Mouse (Mus musculus) urinary bladder, postnatal 4 days (tissue): ENCODE data around the gene Polr3e.
A peak's percentile ranks its signal among the peaks of the same experiment; 100 is the strongest.

ENCODE experiments used
- DNase-seq, 2 experiments: peaks; one replicate each; pipeline ENCODE4 v3.0.0; 2021 to 2022; ENCODE audit warnings: low spot score in 2 of 2

The Polr3e gene

GRCm38 (mm10) chr7:120917592-120918461, at the start of gene Polr3e:
Polr3e (plus strand) TSS chr7:120917744.
- peak; percentile 99 for DNase-seq

- no peak for DNase-seq
These were observed 47.7 kb upstream of the Polr3e start for GRCm38 (mm10) chr7:120869883-120870282.

- no peak for DNase-seq
These were observed 47.0 kb upstream of the Polr3e start for GRCm38 (mm10) chr7:120870431-120871008.

GRCm38 (mm10) chr7:120873083-120873482, 44.5 kb upstream of the Polr3e start:
- DNase-seq, result no peak

- no peak for DNase-seq
These were observed 43.5 kb upstream of the Polr3e start for GRCm38 (mm10) chr7:120874021-120874420.

- peak in 1 of 2 experiments; percentile 40 for DNase-seq
These were observed 42.6 kb upstream of the Polr3e start for GRCm38 (mm10) chr7:120874764-120875539.

- no peak for DNase-seq
These were observed 41.8 kb upstream of the Polr3e start for GRCm38 (mm10) chr7:120875540-120876388.

GRCm38 (mm10) chr7:120878271-120878670, 39.3 kb upstream of the Polr3e start:
- no peak for DNase-seq

GRCm38 (mm10) chr7:120879972-120880371, 37.6 kb upstream of the Polr3e start:
- DNase-seq, result no peak

- DNase-seq, result no peak
These were observed 36.8 kb upstream of the Polr3e start for GRCm38 (mm10) chr7:120880770-120881169.

- DNase-seq, result no peak
These were observed 36.1 kb upstream of the Polr3e start for GRCm38 (mm10) chr7:120881451-120881850.

GRCm38 (mm10) chr7:120882674-120883073, 34.9 kb upstream of the Polr3e start:
- no peak for DNase-seq

- DNase-seq, result no peak
These were observed 33.8 kb upstream of the Polr3e start for GRCm38 (mm10) chr7:120883523-120884290.

GRCm38 (mm10) chr7:120884746-120885145, 32.8 kb upstream of the Polr3e start:
- DNase-seq, result no peak

- DNase-seq, result no peak
These were observed 24.4 kb upstream of the Polr3e start for GRCm38 (mm10) chr7:120893123-120893522.

GRCm38 (mm10) chr7:120897054-120897453, 20.5 kb upstream of the Polr3e start:
- DNase-seq, result no peak

- DNase-seq, result no peak
These were observed 19.7 kb upstream of the Polr3e start for GRCm38 (mm10) chr7:120897711-120898335.

- no peak for DNase-seq
These were observed 17.4 kb upstream of the Polr3e start for GRCm38 (mm10) chr7:120900191-120900590.

- DNase-seq, result no peak
These were observed 15.8 kb upstream of the Polr3e start for GRCm38 (mm10) chr7:120901701-120902100.

- no peak for DNase-seq
These were observed 14.6 kb upstream of the Polr3e start for GRCm38 (mm10) chr7:120902931-120903330.
